Mouse (Mus musculus) frontal cortex, postnatal 25 days (tissue): ENCODE results near the gene Vapb.

Source experiments
- DNase-seq, 2 experiments: peaks; one replicate each; pipeline ENCODE4 v3.0.0; 2022; ENCODE audit warnings: low spot score in 2 of 2

Vapb gene

DNA sequence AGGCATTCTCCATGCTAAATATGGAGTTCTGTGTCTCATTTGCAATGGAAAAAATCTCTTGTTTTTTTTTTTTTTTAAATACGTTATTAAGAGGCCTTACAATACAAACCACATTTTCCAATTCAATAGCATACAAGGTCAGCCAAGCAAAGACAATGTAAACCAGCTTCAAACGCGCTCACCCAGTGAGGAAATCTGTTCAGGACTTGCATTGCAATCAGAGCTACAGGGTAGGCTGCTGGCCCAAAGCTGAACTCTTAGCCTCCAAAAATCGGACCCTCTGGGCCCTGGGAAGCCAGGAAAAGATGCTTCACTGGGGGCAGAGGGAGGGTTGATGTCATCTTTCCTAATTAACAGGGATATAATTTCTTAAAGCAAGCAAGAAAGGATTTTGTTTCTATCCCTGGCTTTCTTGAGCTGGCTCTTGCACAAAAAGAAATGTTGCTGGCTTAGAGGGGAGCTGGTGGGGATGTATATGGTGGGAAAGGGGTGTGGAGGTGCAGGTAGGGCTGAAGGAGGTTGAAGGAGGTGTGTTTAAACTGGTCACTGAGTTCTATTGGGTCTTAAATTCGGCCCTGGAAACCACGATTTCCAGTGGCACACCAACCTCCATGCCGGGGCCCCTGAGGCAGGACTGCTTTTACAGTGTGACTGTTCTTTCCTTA lies 95.6 kb downstream of the Vapb start:
- DNase-seq, result no peak
